In genomic region chr13:83731481-83732006, GRCm38 (mm10) we compare ENCODE assay signal across 8 mouse cellular contexts.
DNase-seq lines count a peak whose midpoint lies in the region; ATAC-seq and TF ChIP-seq lines count a peak whose summit lies in the region.

No protein-coding gene starts in this region.

- no peaks in the 10 kb centered on the region for H3K36me3 ChIP-seq in heart, embryonic 14.5 days (ENCODE audit: control insufficient read depth, insufficient read depth, low read length)
- H3K36me3 ChIP-seq in ES-Bruce4 (ENCODE audit: control insufficient read depth, insufficient read depth, low read length, poor library complexity, severe bottlenecking), result no peaks in the 10 kb centered on the region
- H3K36me3 ChIP-seq in forebrain, embryonic 14.5 days (ENCODE audit: control insufficient read depth, insufficient read depth, low read length), result peaks cover 51% of the 10 kb centered on the region
- H3K36me3 ChIP-seq in liver, embryonic 16.5 days (ENCODE audit: control insufficient read depth, insufficient read depth), result no peaks in the 10 kb centered on the region

- peaks cover 91% of the 10 kb centered on the region for H3K27me3 ChIP-seq in heart, embryonic 14.5 days (ENCODE audit: control insufficient read depth, insufficient read depth, low read length)
- peaks cover 16% of the 10 kb centered on the region for H3K27me3 ChIP-seq in ES-Bruce4 (ENCODE audit: control insufficient read depth, insufficient read depth, low read length, poor library complexity, severe bottlenecking)
- H3K27me3 ChIP-seq in forebrain, embryonic 14.5 days (replicated peaks; ENCODE audit: control insufficient read depth, insufficient read depth, low read length), result no peaks in the 10 kb centered on the region
- H3K27me3 ChIP-seq in liver, embryonic 16.5 days (ENCODE audit: control insufficient read depth, insufficient read depth, low read depth, low read length), result peaks cover 75% of the 10 kb centered on the region

- TF ChIP-seq POLR2A in ES-Bruce4 (IDR thresholded peaks at IDR 0.05; ENCODE audit: insufficient read depth, low read length), result no peak

- peak overlapping the region; percentile 88 for H3K4me2 ChIP-seq in heart, embryonic 14.5 days (ENCODE audit: low read length)
- H3K4me2 ChIP-seq in forebrain, embryonic 14.5 days (ENCODE audit: low read length), result peak overlapping the region; percentile 86
- peak overlapping the region; percentile 74 for H3K4me2 ChIP-seq in liver, embryonic 16.5 days (ENCODE audit: low read depth, low read length)

- no peak overlapping the region for H3K27ac ChIP-seq in heart, embryonic 14.5 days (replicated peaks in 1 of 2; ENCODE audit: control insufficient read depth in 1 of 2, insufficient read depth in 1 of 2, low read depth in 2 of 2, low read length in 2 of 2)
- no peak overlapping the region for H3K27ac ChIP-seq in ES-Bruce4 (ENCODE audit: insufficient read depth, low read length)
- H3K27ac ChIP-seq in forebrain, embryonic 14.5 days (ENCODE audit: low read depth, low read length), result peak overlapping the region; percentile 100
- H3K27ac ChIP-seq in liver, embryonic 16.5 days (ENCODE audit: low read length), result no peak overlapping the region

- H3K9me3 ChIP-seq in heart, embryonic 14.5 days (ENCODE audit: control insufficient read depth, low read length), result no peaks in the 10 kb centered on the region
- no peaks in the 10 kb centered on the region for H3K9me3 ChIP-seq in ES-Bruce4 (replicated peaks; ENCODE audit: control insufficient read depth, insufficient read depth, low read length, poor library complexity, severe bottlenecking)
- H3K9me3 ChIP-seq in forebrain, embryonic 14.5 days (replicated peaks; ENCODE audit: control insufficient read depth, low read length), result no peaks in the 10 kb centered on the region
- no peaks in the 10 kb centered on the region for H3K9me3 ChIP-seq in liver, embryonic 16.5 days (replicated peaks; ENCODE audit: control insufficient read depth, low read length)

- intact Hi-C loops in heart, postnatal 14 days (cut with DNase I), result loop anchor here (10.0 kb wide), 1 partner anchor 493 kb away; the partner anchor contains the start of gene Tmem161b

- peak; percentile 33; the same call in 1 of the 2 replicates for ATAC-seq in heart, embryonic 14.5 days (ENCODE audit: insufficient number of reproducible peaks, insufficient read depth, low FRiP score, low read depth)
- no peak for ATAC-seq in forebrain, embryonic 14.5 days
- no peak for ATAC-seq in liver, embryonic 16.5 days (ENCODE audit: low read depth)
- ATAC-seq in inflammation-experienced regulatory T-cells, adult 6 months, result no peak

- H3K4me3 ChIP-seq in heart, embryonic 14.5 days (ENCODE audit: control insufficient read depth in 1 of 2, insufficient read depth in 1 of 2, low read depth in 1 of 2, low read length in 2 of 2), result peak overlapping the region; percentile 68 to 91
- peak overlapping the region; percentile 54 for H3K4me3 ChIP-seq in ES-Bruce4 (ENCODE audit: low read depth, low read length)
- H3K4me3 ChIP-seq in forebrain, embryonic 14.5 days (ENCODE audit: low read depth, low read length), result peak overlapping the region; percentile 78
- H3K4me3 ChIP-seq in liver, embryonic 16.5 days (ENCODE audit: low read depth, low read length), result peak overlapping the region; percentile 58

- peaks cover 6 to 20% of the 10 kb centered on the region in 2 experiments for H3K4me1 ChIP-seq in heart, embryonic 14.5 days (ENCODE audit: control insufficient read depth in 2 of 2, insufficient read depth in 2 of 2, low read length in 2 of 2)
- H3K4me1 ChIP-seq in ES-Bruce4 (ENCODE audit: control insufficient read depth, insufficient read depth, low read length), result no peaks in the 10 kb centered on the region
- no peaks in the 10 kb centered on the region for H3K4me1 ChIP-seq in forebrain, embryonic 14.5 days (ENCODE audit: control insufficient read depth, insufficient read depth, low read length)
- H3K4me1 ChIP-seq in liver, embryonic 16.5 days (ENCODE audit: control insufficient read depth, low read depth, low read length), result no peaks in the 10 kb centered on the region; the same call in 1 of the 2 replicates

- H3K9ac ChIP-seq in heart, embryonic 14.5 days (ENCODE audit: low read length), result peak overlapping the region; percentile 81
- H3K9ac ChIP-seq in ES-Bruce4 (ENCODE audit: low read depth, poor library complexity, severe bottlenecking), result peak overlapping the region; percentile 89
- peak overlapping the region; percentile 100 for H3K9ac ChIP-seq in forebrain, embryonic 14.5 days (ENCODE audit: low read length)
- H3K9ac ChIP-seq in liver, embryonic 16.5 days (ENCODE audit: low read depth, low read length), result no peak overlapping the region

- 2% methylated on average over 10 of the region's 10 CpGs for WGBS in heart, embryonic 14.5 days
- WGBS in forebrain, embryonic 14.5 days, result 2% methylated on average over 9 of the region's 10 CpGs
- WGBS in liver, embryonic 16.5 days (ENCODE audit: insufficient replicate concordance), result under 1% methylated on average over 10 of the region's 10 CpGs

- TF ChIP-seq CTCF in ES-Bruce4 (IDR thresholded peaks at IDR 0.05; ENCODE audit: low read depth, low read length), result no peak

- TF ChIP-seq EP300 in ES-Bruce4 (IDR thresholded peaks at IDR 0.05; ENCODE audit: insufficient read depth, low read depth, low read length), result no peak

- no peak for DNase-seq in heart, postnatal 14 days
- DNase-seq in forebrain, embryonic 14.5 days (ENCODE audit: low spot score), result peak; percentile 90
- DNase-seq in frontal cortex, postnatal 10 days (ENCODE audit: low spot score in 2 of 2), result no peak
- DNase-seq in adrenal gland, postnatal 4 days (ENCODE audit: low spot score in 2 of 2), result no peak
